Mouse (Mus musculus): ENCODE results near the gene Nmnat2.

Gene Nmnat2

GRCm38 (mm10) chr1:152986981-152987380 is 32.2 kb downstream of the Nmnat2 start:
- DNase-seq: no peak

GRCm38 (mm10) chr1:152990067-152990466 is 35.3 kb downstream of the Nmnat2 start:
- DNase-seq: no peak

GRCm38 (mm10) chr1:152992271-152993134 is 37.7 kb downstream of the Nmnat2 start:
- peak; percentile 62 for DNase-seq

- no peak for DNase-seq
Observed at GRCm38 (mm10) chr1:152993803-152994202, 39.0 kb downstream of the Nmnat2 start.

- no peak for DNase-seq
Observed at GRCm38 (mm10) chr1:152999983-153000382, 45.2 kb downstream of the Nmnat2 start.

- DNase-seq: peak; percentile 96
Observed at GRCm38 (mm10) chr1:153000486-153001228, 45.9 kb downstream of the Nmnat2 start.

GRCm38 (mm10) chr1:153002295-153003050 is 47.7 kb downstream of the Nmnat2 start:
- DNase-seq: no peak

GRCm38 (mm10) chr1:153004472-153004871 is 49.7 kb downstream of the Nmnat2 start:
- no peak for DNase-seq

- DNase-seq: no peak
Observed at GRCm38 (mm10) chr1:153006054-153006453, 51.3 kb downstream of the Nmnat2 start.

GRCm38 (mm10) chr1:153006761-153007160 is 52.0 kb downstream of the Nmnat2 start:
- no peak for DNase-seq

- DNase-seq: no peak
Observed at GRCm38 (mm10) chr1:153007292-153007691, 52.5 kb downstream of the Nmnat2 start.

- DNase-seq: no peak
Observed at GRCm38 (mm10) chr1:153007824-153008223, 53.0 kb downstream of the Nmnat2 start.

- no peak for DNase-seq
Observed at GRCm38 (mm10) chr1:153009338-153009737, 54.5 kb downstream of the Nmnat2 start.

GRCm38 (mm10) chr1:153010353-153011351 is 55.9 kb downstream of the Nmnat2 start:
- no peak for DNase-seq

- DNase-seq: no peak
Observed at GRCm38 (mm10) chr1:153011544-153011943, 56.8 kb downstream of the Nmnat2 start.

GRCm38 (mm10) chr1:153013541-153014288 is 58.9 kb downstream of the Nmnat2 start:
- no peak for DNase-seq

- DNase-seq: peak; percentile 75
Observed at GRCm38 (mm10) chr1:153014431-153015186, 59.8 kb downstream of the Nmnat2 start.

- no peak for DNase-seq
Observed at GRCm38 (mm10) chr1:153016465-153017163, 61.8 kb downstream of the Nmnat2 start.

- no peak for DNase-seq
Observed at GRCm38 (mm10) chr1:153019128-153019527, 64.3 kb downstream of the Nmnat2 start.

- no peak for DNase-seq
Observed at GRCm38 (mm10) chr1:153019623-153020022, 64.8 kb downstream of the Nmnat2 start.

All from cerebellum, adult 8-10 months (tissue).